Mouse (Mus musculus) embryonic facial prominence, embryonic 13.5 days (tissue): ENCODE measurements around the gene Gpr142. TPM values are rescaled to one million over a fixed set of nuclear protein-coding genes. Genes with fewer than 3 reads are reported as not detected.

Source experiments
- polyA plus RNA-seq: library from polyadenylated mRNA; unstranded; fragments of >200 nt; fragmentation: Nextera tagmentation; extraction: Ambion mirVana; gene quantifications from 2 replicates; pipeline ENCODE4 v1.2.1, GENCODE M21; 2015

The Gpr142 gene
- polyA plus RNA-seq, 1 experiment from 2014 or later, result not detected

Other genes with a start within 250 kb of the Gpr142 start
- gene Rpl38, start 130.4 kb upstream of the Gpr142 start, polyA plus RNA-seq, result 1,049 and 1,157 TPM in 2 replicates
- gene Ttyh2, start 123.5 kb upstream of the Gpr142 start, polyA plus RNA-seq, result 17.1 and 18.2 TPM in 2 replicates
- gene Dnaic2, start 71.5 kb upstream of the Gpr142 start, polyA plus RNA-seq, result 1.1 TPM in 2 replicates
- 0.69 and 2.2 TPM in 2 replicates for gene Kif19a, start 33.5 kb upstream of the Gpr142 start, polyA plus RNA-seq
- 1.1 and 1.6 TPM in 2 replicates for gene Btbd17, start 3.0 kb upstream of the Gpr142 start, polyA plus RNA-seq
- gene Gprc5c, start 52.2 kb downstream of the Gpr142 start, polyA plus RNA-seq, result 44.4 and 44.8 TPM in 2 replicates
- 1.0 and 2.3 TPM in 2 replicates for gene Cd300a, start 91.1 kb downstream of the Gpr142 start, polyA plus RNA-seq
- 0.15 and 0.32 TPM in 2 replicates for gene Cd300lb, start 135.5 kb downstream of the Gpr142 start, polyA plus RNA-seq
- not detected in 2 replicates for gene Cd300c, start 170.2 kb downstream of the Gpr142 start, polyA plus RNA-seq
- gene Cd300ld, start 191.0 kb downstream of the Gpr142 start, polyA plus RNA-seq, result 0.07 TPM in 1 of 2 replicates, not detected in the other
- 1.4 and 2.1 TPM in 2 replicates for gene Cd300c2, start 203.0 kb downstream of the Gpr142 start, polyA plus RNA-seq
- not detected in 2 replicates for gene Cd300ld2, start 217.3 kb downstream of the Gpr142 start, polyA plus RNA-seq
- gene Cd300ld4, start 228.1 kb downstream of the Gpr142 start, polyA plus RNA-seq, result not detected in 2 replicates
- not detected in 2 replicates for gene Cd300ld5, start 238.8 kb downstream of the Gpr142 start, polyA plus RNA-seq
- gene Cd300ld3, start 249.5 kb downstream of the Gpr142 start, polyA plus RNA-seq, result not detected in 2 replicates